Mouse (Mus musculus): ENCODE results near the gene Crispld2.

Crispld2 gene

DNA sequence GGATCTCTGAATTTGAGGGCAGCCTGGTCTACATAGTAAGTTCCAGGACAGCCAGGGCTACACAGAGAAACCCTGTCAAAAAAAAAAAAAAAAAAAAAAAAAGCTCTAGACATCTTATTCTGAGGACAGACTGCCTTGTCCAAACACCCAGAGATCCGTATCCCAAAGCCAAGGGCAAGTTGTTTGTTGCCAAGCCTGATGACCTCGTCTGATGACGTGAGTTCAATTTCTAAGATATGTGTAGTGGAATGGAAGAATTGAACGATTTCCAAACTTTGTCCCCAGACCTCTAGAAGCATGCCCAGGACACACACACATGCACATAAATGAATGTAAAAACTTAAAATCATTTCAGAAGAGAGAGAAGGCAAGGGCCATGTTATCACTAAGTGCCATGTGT lies 74.0 kb downstream of the Crispld2 start:
- DNase-seq (ENCODE audit: low read depth, low spot score), result no peak

DNA sequence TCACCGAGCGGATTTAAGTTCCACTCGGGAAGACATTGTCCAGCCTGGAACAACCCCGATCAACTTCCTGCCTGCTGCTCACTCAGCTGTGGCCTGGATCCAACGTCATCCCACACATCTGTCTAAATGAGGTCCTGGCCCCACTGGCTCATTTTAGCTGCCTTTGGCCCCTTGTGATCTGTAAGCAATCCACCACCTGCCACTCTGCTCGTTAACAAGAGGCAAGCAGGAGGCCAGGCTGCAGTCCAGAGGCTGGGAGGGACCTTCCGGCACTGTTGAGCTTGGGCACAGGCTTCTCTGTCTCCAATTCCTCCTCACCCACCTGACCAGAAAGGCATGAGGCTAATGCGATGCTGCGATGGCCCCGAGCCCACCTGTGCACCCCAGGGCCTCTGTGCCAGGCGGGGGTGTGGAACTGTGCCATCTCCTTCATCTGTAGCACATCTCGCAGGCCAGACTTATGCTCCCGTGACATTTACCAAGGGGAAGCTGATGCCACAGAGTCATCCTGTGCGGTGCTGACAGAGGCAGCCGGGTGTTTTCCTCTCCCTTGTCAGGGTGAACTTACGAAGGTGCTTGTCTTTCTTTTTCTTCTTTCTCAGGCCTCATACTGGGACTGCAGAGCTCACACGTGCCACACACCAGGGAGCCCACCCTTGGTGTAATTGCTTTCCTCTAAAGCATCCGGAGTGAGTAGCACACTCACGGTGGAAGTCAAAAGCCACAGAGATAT lies 75.9 kb downstream of the Crispld2 start:
- DNase-seq (ENCODE audit: low read depth, low spot score), result no peak

DNA sequence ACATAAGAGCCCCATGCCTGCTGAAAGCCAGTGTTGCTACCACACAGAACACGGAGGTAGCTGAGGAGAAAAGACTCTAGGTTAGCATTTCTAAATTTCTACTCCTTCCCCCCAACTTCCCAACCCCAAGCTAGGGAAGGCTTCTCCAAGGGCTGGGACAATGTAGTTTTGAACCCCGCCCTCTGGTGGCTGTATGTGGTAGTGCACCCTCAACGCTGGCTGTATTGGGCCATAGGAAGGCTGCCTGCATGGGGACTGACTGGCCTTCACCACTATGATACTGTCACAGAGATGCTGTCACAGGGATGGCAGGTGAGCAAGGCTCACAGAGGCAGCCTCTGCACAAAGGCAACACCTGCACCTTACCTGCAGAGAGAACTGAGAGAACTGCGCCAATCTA lies 79.4 kb downstream of the Crispld2 start:
- DNase-seq (ENCODE audit: low read depth, low spot score), result peak; percentile 18

DNA sequence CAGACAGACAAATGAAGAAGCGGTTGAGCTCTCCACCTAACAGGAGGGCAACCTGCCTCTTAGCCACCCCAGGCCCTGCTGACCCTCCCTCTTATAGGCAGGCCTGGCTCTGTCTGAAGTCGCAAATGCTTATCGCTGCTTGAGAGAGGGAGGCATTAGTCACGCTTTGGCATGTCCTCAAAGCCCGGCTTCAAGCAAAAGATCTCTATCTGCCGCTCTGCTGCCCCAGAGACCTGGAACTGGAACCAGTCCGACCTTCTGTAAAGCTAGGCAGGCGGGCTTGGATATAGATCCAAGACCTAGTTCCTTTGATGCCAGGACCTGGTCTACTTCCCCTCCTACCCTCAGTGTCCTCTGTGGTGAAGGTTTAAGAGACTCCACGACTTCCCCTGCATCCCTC lies 80.0 kb downstream of the Crispld2 start:
- DNase-seq (ENCODE audit: low read depth, low spot score), result no peak

DNA sequence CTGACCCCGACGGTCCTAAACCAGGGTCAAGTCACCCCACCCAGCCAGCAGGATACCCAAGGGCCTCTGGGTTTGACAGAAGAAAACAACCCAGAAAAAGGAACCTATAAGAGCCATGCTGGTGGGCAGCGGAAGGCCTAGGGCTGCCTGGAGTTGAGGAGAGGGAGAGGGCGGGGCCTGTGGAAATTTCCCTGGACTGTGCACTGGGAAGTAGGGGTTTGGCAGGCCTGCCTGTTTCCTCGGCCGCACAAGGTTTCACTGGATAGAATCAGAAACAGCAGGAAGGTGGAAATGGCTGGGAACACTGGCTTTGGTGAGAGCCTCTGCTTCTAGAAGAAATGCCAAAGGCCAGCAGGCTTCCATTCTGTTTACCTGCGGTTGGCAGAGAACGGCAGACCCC lies 80.6 kb downstream of the Crispld2 start:
- no peak for DNase-seq (ENCODE audit: low read depth, low spot score)

DNA sequence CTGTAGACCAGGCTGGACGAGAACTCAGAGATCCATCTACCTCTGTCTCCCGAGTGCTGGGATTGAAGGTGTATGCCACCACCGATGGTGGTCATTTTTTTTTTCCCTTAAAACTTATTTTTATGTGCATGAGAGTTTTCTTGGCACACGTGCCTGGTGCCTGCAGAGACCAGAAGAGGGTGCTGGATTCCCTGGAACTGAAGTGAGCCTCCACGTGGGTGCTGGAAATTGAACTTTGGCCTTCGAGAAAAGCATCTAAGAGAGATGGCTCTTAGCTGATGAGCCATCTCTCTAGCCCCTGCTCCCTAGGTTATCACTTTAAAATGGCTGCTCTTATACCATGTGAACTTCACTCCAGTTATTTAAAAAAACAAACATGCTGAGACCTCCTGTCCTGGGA lies 82.3 kb downstream of the Crispld2 start:
- no peak for DNase-seq (ENCODE audit: low read depth, low spot score)

DNA sequence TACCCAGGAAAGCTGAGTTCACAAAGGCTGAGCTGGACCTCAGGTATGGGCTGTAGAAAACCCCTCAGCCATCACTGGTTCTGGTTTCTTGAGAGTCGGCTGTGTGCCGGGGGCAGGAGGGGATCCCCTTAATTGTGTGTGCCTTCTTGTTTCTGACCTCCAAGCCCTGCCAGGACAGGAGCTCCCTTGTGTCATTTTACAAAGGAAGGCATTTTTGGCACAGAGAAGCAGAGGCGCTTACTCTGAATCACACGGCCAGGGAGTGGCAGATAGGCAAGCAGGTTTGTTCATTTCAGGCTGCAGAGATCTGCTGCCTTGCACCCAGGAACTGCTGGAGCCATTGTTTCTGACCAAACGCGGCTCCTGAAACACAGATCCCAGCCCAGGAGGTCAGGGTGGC lies 83.1 kb downstream of the Crispld2 start:
- no peak for DNase-seq (ENCODE audit: low read depth, low spot score)

DNA sequence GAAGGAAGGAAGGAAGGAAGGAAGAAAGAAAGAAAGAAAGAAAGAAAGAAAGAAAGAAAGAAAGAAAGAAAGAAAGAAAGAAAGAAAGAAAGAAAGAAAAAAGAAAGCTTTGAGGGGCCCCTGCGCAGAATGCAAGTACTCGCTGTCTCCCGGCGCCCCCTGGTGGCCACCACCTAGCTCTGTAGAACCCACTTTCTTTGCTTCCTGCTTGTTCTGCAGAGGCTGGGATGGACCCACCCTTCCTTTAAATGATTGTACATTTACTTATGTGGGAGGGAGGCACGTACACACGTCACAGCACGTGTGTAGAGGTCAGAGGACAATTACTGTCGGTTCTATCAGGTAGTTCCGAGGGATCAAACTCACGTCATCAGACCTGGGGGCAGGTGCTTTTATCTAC lies 85.8 kb downstream of the Crispld2 start:
- peak; percentile 38 for DNase-seq (ENCODE audit: low read depth, low spot score)

DNA sequence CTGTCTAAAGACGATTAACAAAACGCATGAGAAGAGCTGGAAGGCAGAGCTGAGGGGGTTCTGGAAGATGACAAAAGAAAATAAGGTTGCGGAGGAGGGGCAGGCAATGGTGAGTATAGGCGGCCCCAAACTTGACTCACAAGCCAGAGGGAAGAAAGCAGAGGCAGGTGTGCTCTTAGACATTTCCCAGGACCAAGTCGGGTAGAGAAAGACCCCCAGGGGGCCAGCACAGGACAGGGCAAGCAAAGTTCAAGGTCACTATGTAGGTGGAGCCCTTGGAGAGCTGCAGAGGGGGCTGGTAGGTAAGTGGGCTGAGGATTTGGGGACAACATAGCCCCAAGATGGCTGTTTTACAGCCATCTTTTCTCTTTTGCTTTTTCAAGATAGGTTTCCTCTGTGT lies 87.1 kb downstream of the Crispld2 start:
- no peak for DNase-seq (ENCODE audit: low read depth, low spot score)

DNA sequence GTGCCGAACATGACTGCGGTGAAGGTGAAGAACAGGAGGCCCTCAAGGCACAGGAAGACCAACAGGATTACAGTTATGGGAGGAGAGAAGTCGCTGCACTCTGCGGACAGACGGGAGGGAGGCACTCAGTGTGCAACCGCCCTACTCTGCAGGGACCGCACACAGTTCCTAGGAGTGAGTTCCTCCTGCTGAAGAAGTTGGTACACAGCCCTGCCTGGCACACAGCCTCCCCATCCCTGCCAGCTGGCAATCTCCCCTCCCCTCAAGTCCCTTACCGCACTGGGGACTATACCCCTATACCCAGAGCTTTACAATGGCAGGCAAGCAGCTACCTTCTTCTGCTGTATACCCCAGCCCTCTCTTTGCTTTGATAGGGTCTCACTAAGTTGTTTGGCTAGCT lies 91.0 kb downstream of the Crispld2 start:
- DNase-seq (ENCODE audit: low read depth, low spot score), result no peak

DNA sequence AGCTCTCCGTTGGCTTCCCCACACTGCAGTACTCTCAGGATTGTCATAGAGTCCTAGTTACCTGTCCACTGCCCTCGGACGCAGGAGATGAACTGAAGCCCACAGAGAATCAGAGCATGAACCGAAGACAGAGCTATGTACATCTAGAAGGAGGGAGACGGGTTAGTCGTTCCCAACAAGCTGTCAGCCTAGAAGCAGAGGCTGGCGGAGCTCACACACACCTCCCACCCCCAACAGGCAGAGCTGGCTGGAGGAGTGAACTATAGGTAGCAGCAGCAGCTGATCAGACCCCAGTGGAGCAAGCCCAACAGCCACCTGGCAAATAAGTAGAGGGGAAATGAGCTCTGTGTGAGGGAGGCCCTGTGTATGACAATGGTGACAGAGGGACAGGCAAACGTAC lies 92.5 kb downstream of the Crispld2 start:
- no peak for DNase-seq (ENCODE audit: low read depth, low spot score)

DNA sequence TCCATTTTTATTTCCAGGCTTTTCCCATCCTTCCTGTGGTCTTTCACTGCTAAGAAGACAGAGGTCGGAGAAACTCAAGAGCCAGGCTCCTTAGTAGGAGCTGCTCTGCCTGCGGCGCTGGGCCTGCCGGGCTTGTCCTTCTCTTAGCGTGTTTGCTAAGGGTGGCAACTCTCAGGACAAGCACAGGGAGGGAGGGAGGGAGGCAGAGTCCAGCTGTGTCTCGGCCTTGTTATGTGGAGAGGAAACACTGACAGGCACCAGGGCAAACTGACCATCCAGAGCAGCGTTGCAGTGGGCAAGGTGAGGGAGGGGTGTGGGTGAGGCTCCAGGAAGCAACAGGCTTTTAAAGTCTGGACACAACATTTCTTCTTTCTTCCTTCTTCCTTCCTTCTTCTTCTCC lies 97.3 kb downstream of the Crispld2 start:
- DNase-seq (ENCODE audit: low read depth, low spot score), result no peak

DNA sequence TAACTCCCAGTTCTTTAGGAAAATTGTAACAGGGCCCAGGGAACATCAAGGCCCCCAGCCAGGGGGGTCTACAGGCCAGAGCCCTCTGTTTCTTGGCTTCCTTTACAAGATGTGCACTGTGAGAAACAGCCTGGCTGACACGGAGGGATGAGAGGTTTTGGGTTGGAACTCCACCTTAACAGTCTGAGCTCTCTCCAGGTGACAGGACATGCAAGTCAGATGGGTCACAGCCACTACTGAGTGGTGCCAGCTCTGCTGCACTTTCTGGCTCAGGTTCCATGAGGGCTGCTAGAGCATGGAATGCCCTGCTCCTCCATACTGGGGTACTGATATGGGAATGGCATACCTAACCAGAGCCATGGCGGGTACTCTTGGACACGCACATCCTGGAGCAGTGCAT lies 98.8 kb downstream of the Crispld2 start:
- no peak for DNase-seq (ENCODE audit: low read depth, low spot score)

DNA sequence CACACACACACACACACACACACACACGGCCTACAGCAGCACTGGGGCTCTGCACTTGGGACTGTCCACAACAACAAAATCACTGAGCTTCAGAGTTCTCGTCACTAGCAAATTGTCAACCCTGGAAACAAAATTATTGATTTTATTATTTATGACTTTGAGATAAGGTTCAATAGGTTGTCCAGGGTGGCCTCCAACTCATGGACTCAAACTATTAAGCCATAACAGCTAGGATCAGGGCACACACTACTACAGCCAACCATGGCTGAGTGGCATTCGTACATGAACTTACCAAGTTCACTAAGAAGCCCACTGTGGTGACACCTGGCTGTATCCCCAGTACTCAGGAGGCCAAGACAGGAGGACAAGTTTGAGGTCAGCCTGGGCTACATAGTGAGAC lies 100.9 kb downstream of the Crispld2 start:
- DNase-seq (ENCODE audit: low read depth, low spot score), result no peak

DNA sequence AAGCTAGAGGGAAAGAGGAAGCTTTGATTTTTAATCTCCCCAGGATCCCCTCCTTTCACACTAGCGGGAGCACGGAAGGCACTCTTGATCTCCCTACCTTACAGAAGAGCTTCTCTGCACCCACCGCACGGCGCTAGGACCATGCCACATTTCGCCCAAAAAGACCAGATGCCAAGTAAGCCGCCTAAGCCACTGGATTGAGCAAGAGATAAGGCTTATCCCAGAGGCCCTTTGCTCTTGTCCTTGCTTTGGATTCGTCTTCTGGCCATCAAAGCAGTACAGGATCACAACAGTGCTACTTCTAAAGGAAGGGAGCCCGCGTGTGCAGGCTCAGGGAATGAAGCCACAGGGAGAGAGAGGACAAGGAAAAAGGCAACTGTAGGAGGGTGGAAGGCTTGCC lies 102.6 kb downstream of the Crispld2 start:
- no peak for DNase-seq (ENCODE audit: low read depth, low spot score)

DNA sequence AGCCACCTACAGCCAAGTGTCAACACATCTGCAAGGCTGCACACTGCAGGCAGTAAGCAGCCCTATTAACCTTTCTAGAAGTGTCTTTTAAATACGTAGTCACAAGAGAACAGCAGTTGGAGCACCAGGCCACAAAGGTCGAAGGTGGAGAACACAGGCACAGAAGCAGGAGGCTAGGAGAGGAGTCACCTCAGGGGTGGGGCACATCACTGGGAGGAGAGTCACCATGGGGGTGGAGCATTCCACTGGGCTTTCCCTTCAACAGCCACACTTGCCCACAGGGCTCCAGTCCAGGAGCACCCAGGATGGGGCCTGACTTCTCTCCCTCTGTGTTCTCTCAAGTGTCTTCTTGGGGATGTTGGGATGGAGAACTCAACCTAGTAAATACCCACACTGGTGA lies 104.2 kb downstream of the Crispld2 start:
- DNase-seq (ENCODE audit: low read depth, low spot score), result no peak

DNA sequence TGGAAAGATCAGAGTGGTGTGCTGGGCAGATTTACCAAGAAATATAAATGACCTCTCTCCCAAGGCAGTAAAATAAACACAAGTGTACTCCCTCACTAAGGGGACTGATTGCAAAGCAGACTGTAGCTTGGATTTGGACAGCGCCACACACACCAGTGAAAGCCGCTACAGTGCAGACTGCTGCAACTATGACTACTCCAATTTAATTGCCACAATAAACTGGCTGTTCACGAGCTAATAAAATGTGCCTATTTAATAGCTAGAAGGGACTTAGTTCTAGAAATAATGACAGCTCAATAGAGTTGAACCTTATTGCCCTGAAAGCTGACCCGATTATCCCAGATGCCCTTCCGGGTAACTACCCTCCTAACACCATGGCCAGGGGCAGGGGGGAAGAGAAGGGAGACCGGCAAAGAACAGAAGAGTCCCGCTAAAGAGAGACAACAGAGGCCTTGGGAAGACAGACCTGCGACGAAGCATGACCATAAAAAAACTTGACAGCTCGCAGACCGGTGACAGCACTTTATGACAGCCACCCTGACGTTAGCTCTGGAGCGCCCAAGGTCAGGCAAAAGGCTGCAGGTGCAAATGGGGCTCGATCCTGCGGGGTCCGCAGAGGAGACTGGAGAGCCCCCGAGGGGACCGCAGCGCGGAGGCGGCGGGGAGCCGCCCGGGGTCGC lies 108.3 kb downstream of the Crispld2 start:
- no peak for DNase-seq (ENCODE audit: low read depth, low spot score)

DNA sequence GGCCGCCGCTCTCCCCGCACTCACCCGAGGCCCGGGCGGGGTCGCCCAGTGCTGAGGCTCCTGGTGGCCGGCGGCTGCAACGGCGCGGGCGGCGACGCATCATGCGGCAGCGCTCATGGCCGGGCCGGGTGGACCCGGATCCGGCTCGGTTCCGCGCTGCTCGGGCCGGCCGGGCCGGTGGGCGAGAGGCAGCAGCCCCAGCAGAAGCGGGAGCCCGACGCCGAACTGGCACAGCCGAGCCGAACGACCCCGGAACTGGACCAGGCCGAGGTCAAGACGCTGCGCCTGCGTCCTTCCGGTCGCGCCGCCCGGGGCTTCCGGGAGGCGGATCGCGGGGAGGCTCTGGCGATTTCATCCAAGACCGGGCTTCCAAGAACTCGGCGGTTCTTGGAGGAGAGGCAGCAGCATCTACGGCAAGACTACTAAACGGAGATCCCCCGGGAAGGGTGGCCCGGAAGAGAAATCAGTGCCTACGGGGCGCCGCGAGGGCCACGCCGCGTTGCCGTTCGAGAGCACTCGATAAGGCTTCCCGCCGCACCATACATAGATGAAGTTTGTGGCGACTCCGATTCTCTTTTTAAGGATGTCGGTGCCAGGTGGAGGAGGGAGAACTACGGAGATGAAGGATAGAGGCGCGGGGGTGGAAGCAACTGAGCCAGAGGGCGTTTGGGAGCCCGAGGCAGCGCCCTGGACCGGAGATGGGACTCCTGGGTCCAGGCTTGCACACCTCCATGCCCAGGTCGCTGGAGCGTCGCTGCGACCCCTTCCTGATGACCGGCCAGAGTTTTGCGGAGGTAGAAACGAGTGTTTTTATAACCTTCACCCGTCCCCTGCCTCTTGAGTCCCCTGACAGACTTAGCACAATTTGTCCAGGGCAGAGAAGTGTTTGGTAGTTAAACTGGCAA lies 109.1 kb downstream of the Crispld2 start, which contains the start of gene Zdhhc7:
TSS of gene Zdhhc7 (minus strand) at position 415 of the 905 bp plus-strand sequence.
- peak; percentile 75 for DNase-seq (ENCODE audit: low read depth, low spot score)
